Mouse (Mus musculus) spleen, adult 18-20 months (tissue): Measurements from ENCODE around the gene Tdrd5.
A peak's percentile ranks its signal among the peaks of the same experiment; 100 is the strongest.
"Not testable (repeated sequence)": the region's sequence is repeated elsewhere in the genome, so short reads cannot be mapped to it uniquely, and the experiment has no call there.

Source experiments
- DNase-seq, 2 experiments: peaks; one replicate each; pipeline ENCODE4 v3.0.0; 2022; ENCODE audit warnings: mixed read lengths in 2 of 2

The Tdrd5 gene

GRCm38 (mm10) chr1:156302911-156303749 is at the start of gene Tdrd5:
Tdrd5 (minus strand) TSS chr1:156303664.
- no peak for DNase-seq

- no peak for DNase-seq
Measured at GRCm38 (mm10) chr1:156352466-156352865, 49.0 kb upstream of the Tdrd5 start.

GRCm38 (mm10) chr1:156350441-156350840 is 47.0 kb upstream of the Tdrd5 start:
- DNase-seq = no peak

- no peak for DNase-seq
Measured at GRCm38 (mm10) chr1:156349031-156349430, 45.6 kb upstream of the Tdrd5 start.

- DNase-seq = no peak
Measured at GRCm38 (mm10) chr1:156345633-156346032, 42.2 kb upstream of the Tdrd5 start.

GRCm38 (mm10) chr1:156344433-156344832 is 41.0 kb upstream of the Tdrd5 start:
- DNase-seq = no peak

- DNase-seq = no peak
Measured at GRCm38 (mm10) chr1:156340847-156341246, 37.4 kb upstream of the Tdrd5 start.

- DNase-seq = no peak
Measured at GRCm38 (mm10) chr1:156323126-156323525, 19.7 kb upstream of the Tdrd5 start.

GRCm38 (mm10) chr1:156310630-156311029 is 7.2 kb upstream of the Tdrd5 start, which contains the start of gene Nphs2:
Nphs2 (plus strand) TSS chr1:156310727.
- no peak for DNase-seq

- no peak for DNase-seq
Measured at GRCm38 (mm10) chr1:156308595-156308994, 5.1 kb upstream of the Tdrd5 start.

GRCm38 (mm10) chr1:156290016-156290415 is 13.4 kb downstream of the Tdrd5 start:
- DNase-seq = no peak

- not testable (repeated sequence) for DNase-seq
Measured at GRCm38 (mm10) chr1:156289222-156289587, 14.3 kb downstream of the Tdrd5 start.

GRCm38 (mm10) chr1:156288556-156289221 is 14.8 kb downstream of the Tdrd5 start:
- no peak for DNase-seq

GRCm38 (mm10) chr1:156285541-156285896 is 17.9 kb downstream of the Tdrd5 start:
- no peak for DNase-seq

GRCm38 (mm10) chr1:156284851-156285540 is 18.5 kb downstream of the Tdrd5 start:
- no peak for DNase-seq

GRCm38 (mm10) chr1:156284207-156284606 is 19.3 kb downstream of the Tdrd5 start:
- DNase-seq = no peak

GRCm38 (mm10) chr1:156280131-156280530 is 23.3 kb downstream of the Tdrd5 start:
- no peak for DNase-seq

- no peak for DNase-seq
Measured at GRCm38 (mm10) chr1:156273647-156274046, 29.8 kb downstream of the Tdrd5 start.

- no peak for DNase-seq
Measured at GRCm38 (mm10) chr1:156271654-156272053, 31.8 kb downstream of the Tdrd5 start.

GRCm38 (mm10) chr1:156270471-156270870 is 33.0 kb downstream of the Tdrd5 start:
- DNase-seq = no peak

GRCm38 (mm10) chr1:156268546-156268945 is 34.9 kb downstream of the Tdrd5 start:
- not testable (repeated sequence) for DNase-seq

- no peak for DNase-seq
Measured at GRCm38 (mm10) chr1:156263946-156264345, 39.5 kb downstream of the Tdrd5 start.

GRCm38 (mm10) chr1:156263352-156263751 is 40.1 kb downstream of the Tdrd5 start:
- DNase-seq = peak in 1 of 2 experiments; percentile 29

- DNase-seq = no peak
Measured at GRCm38 (mm10) chr1:156254866-156255265, 48.6 kb downstream of the Tdrd5 start.
